Mouse (Mus musculus): Measurements from ENCODE around the gene Mknk2. TPM values are rescaled to one million over a fixed set of nuclear protein-coding genes. Genes with fewer than 3 reads are reported as not detected.

Gene Mknk2
- polyA plus RNA-seq, 1 experiment from 2014 or later, result 103 TPM

DNA sequence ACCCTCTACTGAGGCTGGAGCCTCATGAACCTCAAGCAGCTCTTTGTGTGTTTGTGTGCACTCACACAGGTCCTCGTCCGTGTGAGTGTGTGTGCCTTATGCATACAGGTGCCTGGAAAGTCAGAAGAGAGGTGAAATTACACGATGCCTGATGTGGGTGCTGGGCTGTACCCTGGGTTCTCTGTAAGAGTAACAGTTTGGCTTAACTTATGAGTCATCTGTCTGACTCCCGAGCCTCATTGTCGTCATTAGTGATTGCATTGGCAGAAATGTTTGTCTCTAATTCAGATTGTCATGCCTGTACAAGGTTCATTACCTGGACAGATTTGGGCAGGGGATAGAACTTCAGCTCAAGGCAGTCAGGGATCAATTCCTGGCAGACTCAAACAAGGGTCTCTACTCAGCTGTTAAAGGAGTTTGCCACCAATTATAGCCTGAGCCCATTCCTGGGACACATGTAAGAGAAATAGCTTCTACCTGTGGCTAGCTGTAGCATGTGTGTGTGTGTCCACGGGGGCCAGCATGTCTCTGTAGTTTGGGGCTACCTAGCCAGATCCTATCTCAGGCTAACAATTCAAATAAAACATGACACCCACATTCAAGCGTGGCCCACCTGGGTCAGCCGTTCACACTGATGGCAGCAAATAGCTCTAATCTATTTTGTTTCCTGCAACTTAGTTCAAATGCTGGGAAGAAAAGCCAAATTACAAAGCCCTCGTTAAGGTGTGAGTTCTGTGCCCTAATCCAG, 610 bp downstream of the Mknk2 start:
- DNase-seq (ENCODE audit: low spot score) (peak; percentile 92), ATAC-seq (peak; percentile 8)
- Histone ChIP-seq H3K4me3 (ENCODE audit: low read depth, low read length) (peak overlapping the region; percentile 47), H3K27ac (ENCODE audit: low read length) (peak overlapping the region; percentile 100), H3K4me2 (replicated peaks; ENCODE audit: low read depth, low read length) (peak overlapping the region; percentile 78), H3K4me1 (ENCODE audit: insufficient read depth, low read depth, low read length) (peaks cover 43% of the 10 kb centered on the region), H3K27me3 (replicated peaks; ENCODE audit: insufficient read depth, low read length) (no peaks in the 10 kb centered on the region), H3K36me3 (ENCODE audit: insufficient read depth, low read length) (peaks cover 6% of the 10 kb centered on the region), H3K9me3 (ENCODE audit: low read length) (no peaks in the 10 kb centered on the region), H3K9ac (replicated peaks; ENCODE audit: low read depth) (peak overlapping the region; percentile 81)
- no peak for TF ChIP-seq CTCF (IDR thresholded peaks at IDR 0.05)
- peak; percentile 78 for TF ChIP-seq EP300 (IDR thresholded peaks at IDR 0.05)
- 14% methylated on average over 9 of the region's 9 CpGs for WGBS

DNA sequence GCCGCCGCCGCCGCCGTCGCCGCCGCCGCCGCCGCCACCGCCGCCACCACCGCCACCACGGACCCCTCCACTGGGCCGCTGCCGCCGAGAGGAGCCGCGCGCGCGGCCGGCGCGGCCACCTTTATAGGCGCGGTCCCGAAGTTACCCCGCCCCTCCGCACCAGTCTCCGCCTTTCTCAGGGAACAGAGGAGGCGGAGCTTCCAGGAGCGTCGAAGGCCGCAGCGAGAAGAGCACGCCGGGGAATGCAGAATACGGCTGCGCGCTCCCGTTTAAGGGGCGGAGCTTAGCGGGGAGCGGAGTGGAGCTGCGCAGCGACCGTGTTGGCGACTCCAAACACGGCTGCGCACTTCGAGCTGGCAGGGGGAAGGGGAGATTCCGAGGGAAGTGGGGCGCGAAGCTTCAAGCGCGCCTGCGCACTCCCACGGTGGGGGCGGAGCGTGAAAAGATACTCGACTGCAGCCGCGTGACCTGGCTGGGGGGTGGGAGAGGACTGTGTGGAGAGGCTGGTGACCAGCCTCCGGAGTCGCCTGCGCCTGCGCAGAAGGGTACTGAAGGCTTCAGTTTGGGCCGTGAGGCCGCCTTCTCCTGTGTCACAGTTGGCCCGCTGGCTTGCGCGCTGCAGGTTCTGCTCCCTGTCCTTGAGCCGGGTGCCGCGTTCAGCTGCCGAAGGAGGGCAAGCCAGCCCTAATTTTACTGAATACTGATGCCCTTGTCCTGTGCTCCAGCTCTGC, 1.5 kb downstream of the Mknk2 start:
- Histone ChIP-seq H3K36me3 (ENCODE audit: insufficient read depth, low read length) (peaks cover 15% of the 10 kb centered on the region), H3K9me3 (ENCODE audit: low read length) (no peaks in the 10 kb centered on the region), H3K9ac (replicated peaks; ENCODE audit: low read depth) (peak overlapping the region; percentile 98), H3K4me1 (ENCODE audit: insufficient read depth, low read depth, low read length) (peaks cover 44% of the 10 kb centered on the region), H3K27me3 (replicated peaks; ENCODE audit: insufficient read depth, low read length) (no peaks in the 10 kb centered on the region), H3K4me3 (ENCODE audit: low read depth, low read length) (peak overlapping the region; percentile 82), H3K4me2 (replicated peaks; ENCODE audit: low read depth, low read length) (peak overlapping the region; percentile 81), H3K27ac (ENCODE audit: low read length) (peak overlapping the region; percentile 100)
- DNase-seq (ENCODE audit: low spot score) (peak; percentile 100), ATAC-seq (peak; percentile 84)
- 2% methylated on average over 46 of the region's 78 CpGs for WGBS
- TF ChIP-seq EP300 (IDR thresholded peaks at IDR 0.05), result no peak
- TF ChIP-seq CTCF (IDR thresholded peaks at IDR 0.05), result no peak

DNA sequence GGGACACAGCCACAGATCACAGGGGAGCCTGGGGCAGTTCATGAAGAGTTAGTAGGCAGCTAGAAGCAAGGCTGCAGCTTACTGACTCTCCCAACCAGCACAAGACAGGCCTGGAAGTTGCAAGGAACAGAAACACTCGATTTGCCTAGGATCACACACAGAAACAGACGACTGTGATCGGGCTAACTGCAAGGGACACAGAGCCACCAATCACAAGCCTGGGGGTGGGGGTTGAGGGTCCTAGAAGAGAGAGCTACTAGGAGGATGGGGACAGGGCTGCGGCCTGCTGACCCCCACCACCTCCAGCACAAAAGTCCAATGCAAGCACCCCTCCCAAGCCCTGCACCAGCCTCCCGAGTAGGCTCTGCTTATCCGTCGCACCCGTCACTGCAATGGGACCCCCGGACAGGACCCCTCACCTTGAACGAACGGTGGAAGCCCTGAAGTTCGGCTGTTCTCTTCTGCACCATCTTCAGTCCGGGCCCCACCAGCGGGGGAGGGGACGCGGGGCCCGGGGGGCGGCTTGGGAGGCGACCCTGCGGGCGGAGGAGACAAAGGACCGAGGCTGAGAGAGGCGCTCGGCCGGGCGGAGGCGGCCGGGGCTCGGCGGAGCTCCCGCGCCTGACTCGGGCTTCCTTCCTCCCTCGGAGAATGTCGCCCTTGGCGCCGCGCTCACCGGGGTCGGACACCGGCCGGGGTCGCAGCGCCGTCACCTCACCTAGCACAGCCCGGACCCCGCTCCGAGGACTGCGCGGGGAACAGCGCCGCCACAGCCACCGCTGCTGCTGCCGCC, 2.3 kb downstream of the Mknk2 start:
- WGBS, result under 1% methylated on average over 45 of the region's 54 CpGs
- peak overlapping the region; percentile 82 for H3K4me3 ChIP-seq (ENCODE audit: low read depth, low read length)
- H3K27me3 ChIP-seq (replicated peaks; ENCODE audit: insufficient read depth, low read length), result no peaks in the 10 kb centered on the region
- H3K9ac ChIP-seq (replicated peaks; ENCODE audit: low read depth), result peak overlapping the region; percentile 98
- H3K27ac ChIP-seq (ENCODE audit: low read length), result peak overlapping the region; percentile 92
- H3K9me3 ChIP-seq (ENCODE audit: low read length), result no peaks in the 10 kb centered on the region
- ATAC-seq (no peak), DNase-seq (ENCODE audit: low spot score) (no peak)
- peak overlapping the region; percentile 81 for H3K4me2 ChIP-seq (replicated peaks; ENCODE audit: low read depth, low read length)
- TF ChIP-seq EP300 (IDR thresholded peaks at IDR 0.05) (no peak), CTCF (IDR thresholded peaks at IDR 0.05) (no peak)
- peaks cover 44% of the 10 kb centered on the region for H3K4me1 ChIP-seq (ENCODE audit: insufficient read depth, low read depth, low read length)
- H3K36me3 ChIP-seq (ENCODE audit: insufficient read depth, low read length), result peaks cover 23% of the 10 kb centered on the region

DNA sequence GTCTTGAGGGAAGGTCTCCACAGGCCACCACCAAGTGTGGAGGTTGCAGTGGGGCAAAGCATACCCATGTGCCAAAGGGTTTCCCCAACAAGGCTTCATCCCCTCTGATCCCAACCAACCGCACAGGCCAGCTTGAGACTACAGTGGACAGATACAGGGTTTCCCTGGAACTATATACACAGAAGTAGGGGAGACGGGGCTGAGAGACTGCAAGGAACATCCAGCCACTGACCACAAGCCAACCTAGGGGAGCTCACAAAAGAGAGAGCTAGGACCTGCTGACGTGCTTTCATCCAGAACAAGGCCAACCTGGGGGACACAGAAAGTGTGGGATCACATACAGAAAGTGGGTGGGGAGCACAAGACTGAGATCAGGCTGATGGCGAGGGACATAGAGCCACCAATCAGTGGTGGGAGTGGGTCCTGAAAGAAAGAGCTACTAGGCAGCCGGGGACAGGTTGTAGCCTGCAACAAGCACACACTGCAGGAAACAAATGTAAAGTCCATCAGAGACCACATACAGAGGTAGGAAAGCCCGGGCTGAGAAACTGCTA, 3.0 kb downstream of the Mknk2 start:
- no peak for DNase-seq (ENCODE audit: low spot score)

DNA sequence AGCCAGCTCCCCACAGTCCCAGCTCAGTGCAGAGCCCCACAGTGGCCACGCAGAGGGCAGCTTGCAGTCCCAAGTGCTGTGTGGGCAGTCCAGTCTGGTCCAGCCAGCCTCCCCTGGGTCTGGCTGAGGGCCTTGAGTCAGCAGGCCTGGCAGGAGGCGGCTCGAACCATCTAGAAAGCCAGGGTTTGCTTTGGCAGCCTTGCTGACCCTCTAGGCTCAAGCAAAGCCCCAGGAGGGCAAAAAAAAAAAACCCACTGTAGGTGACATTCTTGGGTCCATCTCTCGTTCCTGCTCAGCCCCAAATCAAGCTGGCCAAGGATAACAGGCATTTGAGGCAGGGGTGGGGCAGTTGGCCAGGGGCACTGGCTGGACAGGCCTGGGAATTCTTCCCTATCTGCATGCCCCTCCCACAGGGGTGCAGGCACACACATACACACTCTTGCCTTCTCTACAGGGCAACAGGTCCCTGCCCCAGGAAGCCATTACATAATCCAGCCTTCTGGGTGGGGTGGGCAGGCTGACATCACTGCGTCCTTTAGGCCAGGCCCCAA, 3.7 kb downstream of the Mknk2 start:
- Histone ChIP-seq H3K27ac (ENCODE audit: low read length) (peak overlapping the region; percentile 92), H3K27me3 (replicated peaks; ENCODE audit: insufficient read depth, low read length) (no peaks in the 10 kb centered on the region), H3K9me3 (ENCODE audit: low read length) (no peaks in the 10 kb centered on the region), H3K4me1 (ENCODE audit: insufficient read depth, low read depth, low read length) (peaks cover 37% of the 10 kb centered on the region), H3K4me2 (replicated peaks; ENCODE audit: low read depth, low read length) (peak overlapping the region; percentile 81), H3K36me3 (ENCODE audit: insufficient read depth, low read length) (peaks cover 31% of the 10 kb centered on the region), H3K4me3 (ENCODE audit: low read depth, low read length) (peak overlapping the region; percentile 82), H3K9ac (replicated peaks; ENCODE audit: low read depth) (peak overlapping the region; percentile 98)
- ATAC-seq (no peak), DNase-seq (ENCODE audit: low spot score) (peak; percentile 62)
- TF ChIP-seq EP300 (IDR thresholded peaks at IDR 0.05) (no peak), CTCF (IDR thresholded peaks at IDR 0.05) (no peak)
- WGBS, result 43% methylated on average over 5 of the region's 5 CpGs

More for the DNA sequence above, 3.0 kb downstream of the Mknk2 start:
- peak overlapping the region; percentile 92 for H3K27ac ChIP-seq (ENCODE audit: low read length)
- no peaks in the 10 kb centered on the region for H3K27me3 ChIP-seq (replicated peaks; ENCODE audit: insufficient read depth, low read length)
- H3K4me1 ChIP-seq (ENCODE audit: insufficient read depth, low read depth, low read length), result peaks cover 43% of the 10 kb centered on the region
- H3K9me3 ChIP-seq (ENCODE audit: low read length), result no peaks in the 10 kb centered on the region
- no peak for ATAC-seq
- H3K4me3 ChIP-seq (ENCODE audit: low read depth, low read length), result peak overlapping the region; percentile 82
- 4% methylated on average over 6 of the region's 6 CpGs for WGBS
- peak overlapping the region; percentile 98 for H3K9ac ChIP-seq (replicated peaks; ENCODE audit: low read depth)
- no peak for TF ChIP-seq EP300 (IDR thresholded peaks at IDR 0.05)
- TF ChIP-seq CTCF (IDR thresholded peaks at IDR 0.05), result no peak
- H3K36me3 ChIP-seq (ENCODE audit: insufficient read depth, low read length), result peaks cover 24% of the 10 kb centered on the region
- H3K4me2 ChIP-seq (replicated peaks; ENCODE audit: low read depth, low read length), result peak overlapping the region; percentile 81

All from lung, postnatal 0 days (tissue).